Mouse (Mus musculus): ENCODE results near the gene Icos. TPM values are rescaled to one million over a fixed set of nuclear protein-coding genes. Genes with fewer than 3 reads are reported as not detected.

The Icos gene
- polyA plus RNA-seq (2015; fragmentation: Nextera tagmentation; extraction: Ambion mirVana) = 0.07 and 0.32 TPM in 2 replicates

GRCm38 (mm10) chr1:60977641-60978040, at the start of gene Icos:
Gene Icos, plus strand, starts transcription at chr1:60977927.

Other genes starting within 250 kb of the Icos start
- gene Ctla4, start 90.9 kb upstream of the Icos start, polyA plus RNA-seq (2015; fragmentation: Nextera tagmentation; extraction: Ambion mirVana) = 0.13 TPM in 1 of 2 replicates, not detected in the other

All from adrenal gland, postnatal 0 days (tissue).